Mouse (Mus musculus) hindbrain, embryonic 15.5 days (tissue): ENCODE data around the gene Slc25a21. TPM values are rescaled to one million over a fixed set of nuclear protein-coding genes. Genes with fewer than 3 reads are reported as not detected.

Experiments used
- ATAC-seq: fragments of 200-750 bp; cut with Nextera tagmentation; 2 replicates; pipeline ENCODE4 v1.8.0; 2017; ENCODE audit warnings: low read depth, moderate number of reproducible peaks, moderate TSS enrichment; ENCODE audit not compliant: low FRiP score
- H3K27ac ChIP-seq: fragments of 300-500 bp; sonication (generic); replicated peaks from 2 replicates; pipeline ENCODE4 v1.5.1; 2015; ENCODE audit warnings: mild to moderate bottlenecking, inconsistent platforms
- H3K27me3 ChIP-seq: fragments of 300-500 bp; sonication (generic); 2 replicates; pipeline ENCODE4 v1.6.1; 2015; ENCODE audit warnings: control low read depth, inconsistent platforms
- H3K36me3 ChIP-seq: fragments of 300-500 bp; sonication (generic); 2 replicates; pipeline ENCODE4 v1.6.1; 2015; ENCODE audit warnings: control low read depth, inconsistent platforms
- H3K4me1 ChIP-seq: fragments of 300-500 bp; sonication (generic); replicated peaks from 2 replicates; pipeline ENCODE4 v1.6.1; 2015; ENCODE audit warnings: control low read depth, inconsistent platforms
- H3K4me2 ChIP-seq: fragments of 300-500 bp; sonication (generic); 2 replicates; pipeline ENCODE4 v1.6.1; 2015; ENCODE audit warnings: moderate library complexity, mild to moderate bottlenecking, inconsistent platforms
- H3K4me3 ChIP-seq: fragments of 300-500 bp; sonication (generic); 2 replicates; pipeline ENCODE4 v1.5.1; 2015; ENCODE audit warnings: mild to moderate bottlenecking, inconsistent platforms
- H3K9ac ChIP-seq: fragments of 300-500 bp; sonication (generic); 2 replicates; pipeline ENCODE4 v1.6.1; 2015; ENCODE audit warnings: inconsistent platforms
- H3K9me3 ChIP-seq: fragments of 300-500 bp; sonication (generic); 2 replicates; pipeline ENCODE4 v1.6.1; 2016; ENCODE audit warnings: control low read depth, inconsistent platforms
- WGBS: fragments of 180-500 bp; shearing (Covaris S2); methylation state at CpG from one replicate; pipeline ENCODE4 v1.1.7; 2015; 5-methylcytosine and 5-hydroxymethylcytosine counted together
- polyA plus RNA-seq: library from polyadenylated mRNA; unstranded; fragments of >200 nt; fragmentation: Nextera tagmentation; extraction: Ambion mirVana; gene quantifications from 2 replicates; pipeline ENCODE4 v1.2.1, GENCODE M21; 2015

Slc25a21 gene
- polyA plus RNA-seq, 1 experiment from 2014 or later = 0.10 TPM

DNA sequence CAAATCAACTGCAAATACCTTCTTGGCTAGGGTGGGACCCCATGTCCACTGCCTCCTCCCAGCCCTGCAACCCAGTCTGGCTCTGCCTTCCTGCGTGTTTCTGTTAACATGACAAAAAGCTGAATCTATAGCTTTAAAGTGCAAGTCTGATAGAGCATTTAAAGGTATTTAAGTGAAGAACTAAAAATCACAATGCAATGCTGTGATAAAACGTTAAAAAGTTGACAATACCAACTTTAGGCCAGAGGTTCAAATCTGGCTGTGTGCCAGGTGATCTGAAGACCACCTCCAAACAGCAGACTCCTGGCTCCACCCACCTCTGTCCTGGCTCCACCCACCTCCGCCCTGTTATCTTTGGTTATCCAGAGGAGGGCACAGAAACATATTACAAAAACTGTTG, 98.2 kb downstream of the Slc25a21 start:
- Histone ChIP-seq H3K9ac (no peak overlapping the region), H3K27ac (no peak overlapping the region), H3K4me1 (no peaks in the 10 kb centered on the region), H3K4me3 (no peak overlapping the region), H3K36me3 (no peaks in the 10 kb centered on the region), H3K4me2 (no peak overlapping the region), H3K27me3 (no peaks in the 10 kb centered on the region), H3K9me3 (no peaks in the 10 kb centered on the region)
- WGBS = 71% methylated on average over 3 of the region's 3 CpGs
- no peak for ATAC-seq

DNA sequence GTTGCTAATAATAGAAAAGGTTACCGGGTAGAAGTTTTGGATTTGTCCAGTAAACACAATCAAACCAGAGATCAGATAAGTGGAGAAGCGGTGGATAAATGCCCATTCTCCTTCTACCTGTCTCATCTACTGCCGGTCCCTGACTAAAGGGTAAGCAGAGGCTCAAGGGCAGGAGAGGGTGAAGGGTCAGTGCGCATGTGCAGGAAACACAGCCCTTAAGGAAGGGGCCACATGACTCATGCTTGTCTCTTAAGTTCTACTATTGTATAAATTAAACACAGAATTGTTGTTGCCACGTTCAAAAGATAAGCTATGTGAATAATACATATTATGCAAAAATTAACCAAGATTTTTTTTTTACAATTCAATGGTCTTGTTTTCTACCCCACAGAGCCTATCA, 98.9 kb downstream of the Slc25a21 start:
- WGBS = 92% methylated on average over 5 of the region's 5 CpGs
- H3K36me3 ChIP-seq = no peaks in the 10 kb centered on the region
- H3K4me3 ChIP-seq = no peak overlapping the region
- no peaks in the 10 kb centered on the region for H3K4me1 ChIP-seq
- no peaks in the 10 kb centered on the region for H3K27me3 ChIP-seq
- no peaks in the 10 kb centered on the region for H3K9me3 ChIP-seq
- H3K4me2 ChIP-seq = no peak overlapping the region
- H3K9ac ChIP-seq = no peak overlapping the region
- no peak for ATAC-seq
- H3K27ac ChIP-seq = no peak overlapping the region

DNA sequence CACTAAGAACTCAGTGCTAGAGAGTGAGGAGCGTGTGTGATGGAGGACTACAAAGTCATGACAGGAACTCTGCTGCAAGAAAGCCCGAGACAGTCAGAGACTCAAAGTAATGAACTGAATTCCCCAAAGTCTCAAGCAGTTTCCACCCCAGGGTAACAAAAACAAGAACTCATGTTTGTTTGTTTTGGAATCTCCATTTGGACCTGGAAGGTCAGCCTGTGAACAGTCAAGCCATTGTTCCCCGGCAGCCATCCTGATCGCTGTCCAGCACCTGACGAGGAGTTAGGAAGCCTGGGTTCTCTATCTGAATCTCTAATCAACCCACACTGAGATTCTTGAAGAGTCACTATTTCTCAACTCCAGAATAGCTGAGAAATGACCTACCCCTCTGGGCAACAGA, 104.2 kb downstream of the Slc25a21 start:
- H3K9ac ChIP-seq = no peak overlapping the region
- H3K4me1 ChIP-seq = no peaks in the 10 kb centered on the region
- H3K27ac ChIP-seq = no peak overlapping the region
- H3K36me3 ChIP-seq = no peaks in the 10 kb centered on the region
- H3K27me3 ChIP-seq = no peaks in the 10 kb centered on the region
- no peak for ATAC-seq
- no peak overlapping the region for H3K4me2 ChIP-seq
- WGBS = 66% methylated on average over 5 of the region's 5 CpGs
- no peaks in the 10 kb centered on the region for H3K9me3 ChIP-seq
- H3K4me3 ChIP-seq = no peak overlapping the region

DNA sequence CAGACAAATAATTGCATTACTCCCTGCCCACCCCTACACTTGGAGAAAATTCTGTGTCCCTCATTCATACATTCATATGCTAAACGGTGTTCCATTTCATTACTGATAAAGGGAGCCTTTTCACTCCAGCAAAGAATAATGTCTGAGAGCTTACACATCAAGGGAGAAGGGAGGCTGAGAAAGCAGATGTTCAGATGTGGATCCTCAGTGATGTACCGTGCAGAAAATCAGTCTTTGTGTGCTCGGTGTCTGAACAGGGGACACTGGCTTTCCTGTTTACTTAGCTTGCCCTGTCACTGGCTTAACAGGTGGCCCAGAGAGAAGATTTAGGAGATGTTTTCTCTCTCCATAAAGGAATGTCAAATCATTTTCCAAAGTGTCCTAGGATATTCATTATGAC, 112.8 kb downstream of the Slc25a21 start:
- H3K27ac ChIP-seq = no peak overlapping the region
- no peaks in the 10 kb centered on the region for H3K4me1 ChIP-seq
- WGBS = 7% methylated on average over 3 of the region's 3 CpGs
- no peaks in the 10 kb centered on the region for H3K9me3 ChIP-seq
- H3K9ac ChIP-seq = no peak overlapping the region
- H3K36me3 ChIP-seq = no peaks in the 10 kb centered on the region
- no peak overlapping the region for H3K4me3 ChIP-seq
- H3K27me3 ChIP-seq = no peaks in the 10 kb centered on the region
- no peak overlapping the region for H3K4me2 ChIP-seq
- no peak for ATAC-seq

DNA sequence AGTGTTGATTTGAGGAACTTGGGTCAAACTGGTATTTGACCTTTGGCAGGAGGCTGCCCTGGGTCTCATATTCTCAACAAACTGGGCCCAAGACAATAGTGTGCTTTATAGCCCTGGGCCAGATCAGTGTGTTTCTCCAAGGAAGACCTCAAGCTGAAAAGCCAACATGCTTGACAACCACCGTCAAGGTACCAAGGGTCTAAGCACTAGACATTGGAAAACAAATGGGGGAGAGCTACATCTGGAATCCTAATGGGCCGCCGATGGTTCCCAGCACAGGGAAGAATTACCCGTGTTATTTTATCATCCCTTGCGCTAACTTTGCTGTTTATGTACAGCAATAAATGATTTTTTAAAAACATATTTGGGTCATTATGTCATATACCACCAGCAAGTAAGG, 113.7 kb downstream of the Slc25a21 start:
- Histone ChIP-seq H3K36me3 (no peaks in the 10 kb centered on the region), H3K27me3 (no peaks in the 10 kb centered on the region), H3K9ac (no peak overlapping the region), H3K4me2 (no peak overlapping the region), H3K27ac (no peak overlapping the region), H3K9me3 (no peaks in the 10 kb centered on the region), H3K4me1 (no peaks in the 10 kb centered on the region), H3K4me3 (no peak overlapping the region)
- no peak for ATAC-seq
- WGBS = 76% methylated on average over 5 of the region's 5 CpGs

DNA sequence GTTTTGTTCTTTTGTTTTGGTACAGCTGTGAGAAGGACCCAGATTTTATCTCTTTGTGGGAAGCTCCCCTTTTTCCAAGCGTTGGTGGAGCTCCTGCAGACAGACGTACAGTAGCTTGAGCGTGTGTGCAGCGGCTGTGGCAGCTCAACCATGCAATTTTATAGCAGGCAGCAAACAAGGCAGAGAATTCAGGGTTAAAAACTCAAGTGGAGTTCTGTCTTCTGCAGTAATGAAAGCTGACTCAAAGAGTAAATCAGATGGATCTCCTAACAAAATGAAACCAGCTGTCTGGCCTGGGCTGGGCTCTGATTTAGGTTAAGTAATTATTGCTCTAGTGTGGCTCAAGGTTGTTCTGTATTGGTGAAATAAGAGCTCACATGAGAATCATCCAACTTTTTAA, 120.7 kb downstream of the Slc25a21 start:
- Histone ChIP-seq H3K27me3 (no peaks in the 10 kb centered on the region), H3K4me1 (no peaks in the 10 kb centered on the region), H3K9me3 (no peaks in the 10 kb centered on the region), H3K4me2 (no peak overlapping the region), H3K4me3 (no peak overlapping the region), H3K9ac (no peak overlapping the region), H3K27ac (no peak overlapping the region), H3K36me3 (no peaks in the 10 kb centered on the region)
- 75% methylated on average over 4 of the region's 4 CpGs for WGBS
- no peak for ATAC-seq

DNA sequence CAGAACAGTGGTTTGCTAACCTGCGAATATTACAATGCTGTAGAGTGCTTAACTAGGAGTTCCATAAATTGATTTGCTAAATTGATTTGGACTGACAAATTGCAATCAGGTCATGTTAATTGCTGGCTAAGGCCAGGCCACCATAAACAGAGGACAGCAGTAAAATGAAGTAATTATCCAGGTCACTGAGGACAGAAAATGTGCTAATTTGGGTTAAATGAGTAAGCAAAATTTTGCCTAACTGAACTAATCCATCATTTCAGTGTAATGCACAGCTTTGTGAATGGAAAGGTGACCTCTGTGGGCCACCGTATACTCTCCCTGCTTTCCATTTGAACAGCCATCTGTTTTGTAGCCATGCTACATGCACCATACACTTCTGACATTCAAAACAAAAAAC, 124.7 kb downstream of the Slc25a21 start:
- Histone ChIP-seq H3K4me2 (no peak overlapping the region), H3K4me1 (no peaks in the 10 kb centered on the region), H3K9me3 (no peaks in the 10 kb centered on the region), H3K27me3 (no peaks in the 10 kb centered on the region), H3K4me3 (no peak overlapping the region), H3K27ac (no peak overlapping the region), H3K9ac (no peak overlapping the region), H3K36me3 (no peaks in the 10 kb centered on the region)
- 82% methylated on average over 2 of the region's 2 CpGs for WGBS
- no peak for ATAC-seq

DNA sequence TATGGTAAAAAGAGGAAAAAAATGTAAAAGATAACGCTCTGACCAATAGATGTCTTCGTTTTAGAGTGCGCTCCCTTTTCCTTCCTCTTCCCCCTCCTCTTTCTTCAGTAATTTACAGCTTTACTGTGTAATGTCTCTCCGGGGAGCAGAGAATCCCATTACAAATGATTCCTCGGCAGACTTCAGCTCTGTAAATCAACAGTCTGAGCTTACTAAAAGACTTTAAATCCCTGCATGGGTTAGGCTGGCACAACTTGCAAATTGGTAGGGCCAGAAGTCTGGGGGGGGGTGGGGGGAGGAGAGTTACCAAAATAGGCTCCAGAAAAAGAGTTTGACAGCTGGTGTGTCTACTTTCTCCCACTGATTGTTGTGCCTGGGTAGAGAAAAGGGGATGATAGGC, 128.7 kb downstream of the Slc25a21 start:
- Histone ChIP-seq H3K9ac (no peak overlapping the region), H3K4me3 (no peak overlapping the region), H3K36me3 (no peaks in the 10 kb centered on the region), H3K4me2 (no peak overlapping the region), H3K27ac (no peak overlapping the region), H3K9me3 (no peaks in the 10 kb centered on the region), H3K4me1 (no peaks in the 10 kb centered on the region), H3K27me3 (no peaks in the 10 kb centered on the region)
- no peak for ATAC-seq
- 41% methylated on average over 5 of the region's 5 CpGs for WGBS

DNA sequence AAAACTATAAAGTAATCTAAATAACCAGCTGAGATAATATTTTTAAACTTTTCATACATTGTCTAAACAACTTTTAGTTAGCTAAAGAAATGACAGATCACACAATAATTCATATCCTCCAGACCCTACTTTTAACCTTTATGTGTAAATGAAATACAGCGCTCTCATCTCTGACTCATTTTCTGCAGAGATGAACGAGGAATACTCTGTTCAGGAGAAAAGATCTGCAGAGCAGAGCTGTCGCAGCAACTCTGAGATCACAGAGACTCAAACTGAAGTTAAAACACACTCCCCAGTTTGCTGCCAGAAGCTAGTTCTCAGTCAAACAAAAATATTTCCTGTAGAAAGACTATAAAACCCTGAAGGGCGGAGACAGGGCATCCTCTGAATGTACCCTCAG, 177.5 kb downstream of the Slc25a21 start:
- Histone ChIP-seq H3K9ac (no peak overlapping the region), H3K27me3 (no peaks in the 10 kb centered on the region), H3K4me1 (no peaks in the 10 kb centered on the region), H3K27ac (no peak overlapping the region), H3K9me3 (no peaks in the 10 kb centered on the region), H3K36me3 (no peaks in the 10 kb centered on the region), H3K4me2 (no peak overlapping the region), H3K4me3 (no peak overlapping the region)
- 88% methylated on average over 4 of the region's 4 CpGs for WGBS
- ATAC-seq = no peak

DNA sequence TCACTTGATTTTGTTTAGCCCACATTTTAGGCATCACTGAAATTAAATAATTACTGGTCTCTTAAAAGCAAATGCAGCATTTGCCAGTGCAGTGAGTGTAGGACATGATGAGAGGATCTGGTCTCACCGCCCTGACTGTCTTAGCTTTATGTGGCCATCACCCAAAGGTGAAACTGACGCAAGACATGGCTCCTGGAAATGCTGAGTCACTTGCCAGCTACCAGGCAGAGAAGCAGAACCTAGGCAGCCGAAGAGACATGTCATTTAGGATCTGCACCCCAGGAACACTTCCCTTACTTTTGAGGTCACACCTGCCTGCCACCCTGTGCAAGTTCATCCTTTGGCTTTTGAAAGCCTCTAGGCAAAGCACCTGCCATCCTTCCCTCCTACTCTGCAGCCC, 180.4 kb downstream of the Slc25a21 start:
- no peak for ATAC-seq
- no peak overlapping the region for H3K27ac ChIP-seq
- no peaks in the 10 kb centered on the region for H3K36me3 ChIP-seq
- no peak overlapping the region for H3K9ac ChIP-seq
- H3K4me3 ChIP-seq = no peak overlapping the region
- H3K9me3 ChIP-seq = no peaks in the 10 kb centered on the region
- H3K4me1 ChIP-seq = no peaks in the 10 kb centered on the region
- no peaks in the 10 kb centered on the region for H3K27me3 ChIP-seq
- H3K4me2 ChIP-seq = no peak overlapping the region
- 93% methylated on average over 3 of the region's 3 CpGs for WGBS

DNA sequence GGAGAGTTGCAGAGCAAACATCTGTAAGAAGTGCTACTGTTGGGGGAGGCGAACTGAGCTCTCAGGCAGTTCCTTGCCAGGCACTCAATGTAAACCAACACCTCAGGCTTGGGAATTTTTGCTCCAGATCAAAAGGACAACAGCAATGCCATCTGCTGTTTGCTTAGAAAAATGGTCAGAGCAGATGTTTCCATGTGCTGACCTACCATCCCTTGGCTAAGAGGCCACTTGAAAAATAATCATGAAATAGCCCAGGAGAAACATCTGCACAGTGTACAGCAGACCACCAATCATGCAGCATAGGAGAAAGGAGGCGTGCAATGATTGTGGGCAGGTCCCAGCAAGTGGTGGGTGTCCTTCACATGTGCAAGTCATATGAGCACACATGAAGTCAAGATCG, 180.9 kb downstream of the Slc25a21 start:
- Histone ChIP-seq H3K9ac (no peak overlapping the region), H3K4me2 (no peak overlapping the region), H3K4me3 (no peak overlapping the region), H3K9me3 (no peaks in the 10 kb centered on the region), H3K27me3 (no peaks in the 10 kb centered on the region), H3K27ac (no peak overlapping the region), H3K4me1 (no peaks in the 10 kb centered on the region), H3K36me3 (no peaks in the 10 kb centered on the region)
- ATAC-seq = no peak
- WGBS = 87% methylated on average over 3 of the region's 3 CpGs

DNA sequence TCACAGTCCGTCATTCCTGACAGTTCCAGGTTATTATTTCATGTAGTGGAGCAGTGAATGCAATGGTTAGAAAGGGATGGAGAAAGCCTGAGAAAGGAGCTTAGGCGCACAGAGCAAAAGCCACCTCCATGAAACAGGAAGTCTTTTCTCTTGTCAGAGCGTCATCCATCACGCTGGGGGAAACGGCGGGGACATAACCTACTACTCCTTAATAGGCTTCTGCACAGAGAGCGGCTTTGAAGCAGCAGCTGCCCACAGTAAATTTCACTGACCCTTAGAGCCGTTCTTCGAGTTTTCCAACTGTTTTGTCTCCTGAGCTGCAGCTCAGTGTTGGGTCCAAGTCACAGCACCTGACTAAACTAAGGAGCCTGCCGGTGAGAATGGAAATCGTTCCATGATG, 188.3 kb downstream of the Slc25a21 start:
- Histone ChIP-seq H3K27me3 (no peaks in the 10 kb centered on the region), H3K36me3 (no peaks in the 10 kb centered on the region), H3K4me2 (no peak overlapping the region; the same call in 1 of the 2 replicates), H3K4me1 (0 out of 2 replicates have a peak, but pooled peaks cover 3% of the 10 kb centered on the region), H3K9me3 (no peaks in the 10 kb centered on the region), H3K9ac (no peak overlapping the region), H3K27ac (no peak overlapping the region), H3K4me3 (no peak overlapping the region)
- ATAC-seq = no peak
- WGBS = 44% methylated on average over 11 of the region's 11 CpGs

DNA sequence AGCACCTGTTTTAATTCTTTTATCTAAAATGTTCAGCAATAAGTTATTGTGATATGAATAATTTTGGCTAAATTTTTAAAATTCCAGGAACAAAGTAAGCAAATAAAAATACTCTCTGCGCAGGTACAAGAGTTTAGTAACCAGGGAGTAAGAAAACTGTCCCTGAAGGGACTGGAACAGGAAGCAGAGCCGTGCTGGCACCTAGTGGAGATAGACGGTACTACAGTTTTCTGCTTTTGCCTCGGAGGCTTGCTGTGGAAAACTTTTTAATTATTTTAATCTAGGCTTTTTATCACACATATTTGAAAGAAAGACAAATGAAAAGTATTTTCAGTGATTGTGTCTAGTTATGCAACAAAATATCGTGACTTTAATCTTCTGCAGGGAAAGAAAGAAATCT, 211.2 kb downstream of the Slc25a21 start:
- no peak for ATAC-seq
- H3K4me3 ChIP-seq = no peak overlapping the region
- no peaks in the 10 kb centered on the region for H3K36me3 ChIP-seq
- no peaks in the 10 kb centered on the region for H3K4me1 ChIP-seq
- no peak overlapping the region for H3K27ac ChIP-seq
- no peak overlapping the region for H3K9ac ChIP-seq
- H3K9me3 ChIP-seq = no peaks in the 10 kb centered on the region
- peaks cover 20% of the 10 kb centered on the region; the same call in 1 of the 2 replicates for H3K27me3 ChIP-seq
- 10% methylated on average over 5 of the region's 5 CpGs for WGBS
- no peak overlapping the region for H3K4me2 ChIP-seq
